ENCODE assay signal across 11 mouse cellular contexts in genomic region chr15:85658101-85658885, GRCm38 (mm10).
DNase-seq lines count a peak whose midpoint lies in the region; ATAC-seq and TF ChIP-seq lines count a peak whose summit lies in the region.
"Had no signal": no experiment of that assay in that cellular context is flagged by ENCODE, and none has a peak within 500 bp of the region (broad histone marks: within the 10 kb centered on the region; RNA-seq: fewer than 3 reads in every experiment).

No protein-coding gene starts in this region.

- TF ChIP-seq POLR2A in MEL (IDR thresholded peaks at IDR 0.05; ENCODE audit: control insufficient read depth in 1 of 2, insufficient read depth in 1 of 2, low read depth in 1 of 2, low read length in 2 of 2, poor library complexity in 1 of 2) = no peak

- intact Hi-C loops in left cerebral cortex, adult 2 months (cut with DNase I) = no loop called here

- H3K4me2 ChIP-seq in heart, embryonic 11.5 days = no peak overlapping the region
- H3K4me2 ChIP-seq: embryonic facial prominence, embryonic 15.5 days; limb, embryonic 15.5 days had no signal

- TF ChIP-seq RAD21 in MEL (IDR thresholded peaks at IDR 0.05; ENCODE audit: low read depth, low read length) = no peak

- H3K36me3 ChIP-seq in heart, embryonic 11.5 days (ENCODE audit: control insufficient read depth, insufficient read depth, low read length) = no peaks in the 10 kb centered on the region
- peaks cover 0 to 15% of the 10 kb centered on the region in 2 experiments; a peak in 2 of 4 replicates for H3K36me3 ChIP-seq in MEL (ENCODE audit: control insufficient read depth in 1 of 2, insufficient read depth in 2 of 2, low read length in 2 of 2)

- no peak for TF ChIP-seq CTCF in left cerebral cortex, adult 2 months (IDR thresholded peaks at IDR 0.05)
- TF ChIP-seq CTCF in MEL (IDR thresholded peaks at IDR 0.05 in 2 of 3, conservative IDR thresholded peaks at IDR 0.05 in 1 of 3; ENCODE audit: control insufficient read depth in 1 of 3, insufficient read depth in 1 of 3, low read depth in 2 of 3, low read length in 3 of 3, poor library complexity in 1 of 3, severe bottlenecking in 1 of 3) = no peak

- no peak; a peak in 1 of 4 replicates for TF ChIP-seq EP300 in MEL (IDR thresholded peaks at IDR 0.05; ENCODE audit: low read depth in 1 of 2, low read length in 2 of 2)

- no peaks in the 10 kb centered on the region for H3K9me3 ChIP-seq in heart, embryonic 11.5 days (replicated peaks; ENCODE audit: control insufficient read depth, low read length)
- no peaks in the 10 kb centered on the region for H3K9me3 ChIP-seq in MEL (replicated peaks; ENCODE audit: insufficient read depth, low read length)
- H3K9me3 ChIP-seq: embryonic facial prominence, embryonic 15.5 days; limb, embryonic 15.5 days had no signal

- peak; percentile 93 for DNase-seq in heart, adult 11 months
- DNase-seq in left cerebral cortex, adult 2 months (ENCODE audit: extremely low spot score in 1 of 2, low spot score in 2 of 2) = no peak
- DNase-seq in left cerebral cortex, adult 18-20 months (ENCODE audit: low spot score in 2 of 2) = no peak
- DNase-seq in MEL (ENCODE audit: low read depth, low spot score) = peak; percentile 65
- peak; percentile 62 for DNase-seq in cerebellum, adult 9-11 months
- no peak for DNase-seq in B cell, adult 2 months
- no peak for DNase-seq in lung, postnatal 25 days (ENCODE audit: low spot score)
- DNase-seq: right cerebral cortex, postnatal 4 days had no signal

- no peak overlapping the region for H3K27ac ChIP-seq in heart, embryonic 11.5 days (ENCODE audit: low read depth, low read length)
- peak overlapping the region; percentile 100 for H3K27ac ChIP-seq in left cerebral cortex, adult 2 months
- H3K27ac ChIP-seq in MEL (ENCODE audit: control insufficient read depth, low read depth, low read length) = peak overlapping the region; percentile 93
- H3K27ac ChIP-seq: limb, embryonic 15.5 days had no signal

- H3K27me3 ChIP-seq in heart, embryonic 11.5 days (ENCODE audit: control insufficient read depth, insufficient read depth, low read length) = peaks cover 45% of the 10 kb centered on the region
- no peaks in the 10 kb centered on the region for H3K27me3 ChIP-seq in MEL (ENCODE audit: control insufficient read depth in 1 of 2, insufficient read depth in 2 of 2, low read length in 2 of 2)

- 69% methylated on average over 14 of the region's 14 CpGs for WGBS in heart, embryonic 11.5 days (ENCODE audit: insufficient replicate concordance)

- H3K4me1 ChIP-seq in heart, embryonic 11.5 days (ENCODE audit: control insufficient read depth, insufficient read depth, low read length) = peaks cover 6% of the 10 kb centered on the region
- H3K4me1 ChIP-seq in MEL (ENCODE audit: control insufficient read depth in 1 of 2, insufficient read depth in 2 of 2, low read length in 2 of 2) = peaks cover 9 to 25% of the 10 kb centered on the region in 2 experiments

- peaks cover 33% of the 10 kb centered on the region for H3K79me2 ChIP-seq in MEL (ENCODE audit: control insufficient read depth, insufficient read depth, low read length, poor library complexity)

- ATAC-seq in heart, embryonic 11.5 days (replicated peaks; ENCODE audit: insufficient number of reproducible peaks, low FRiP score, low TSS enrichment) = no peak

- H3K9ac ChIP-seq in heart, embryonic 11.5 days (ENCODE audit: low read depth, low read length) = no peak overlapping the region
- peak overlapping the region; percentile 90 for H3K9ac ChIP-seq in MEL (ENCODE audit: control insufficient read depth, low read depth, low read length, poor library complexity, severe bottlenecking)
- H3K9ac ChIP-seq: embryonic facial prominence, embryonic 15.5 days; limb, embryonic 15.5 days had no signal

- H3K4me3 ChIP-seq in heart, embryonic 11.5 days (ENCODE audit: low read depth, low read length) = no peak overlapping the region
- H3K4me3 ChIP-seq in left cerebral cortex, adult 2 months = peak overlapping the region; percentile 36; the same call in 1 of the 2 replicates
- H3K4me3 ChIP-seq in MEL (ENCODE audit: control insufficient read depth in 1 of 2, insufficient read depth in 1 of 2, low read depth in 2 of 2, low read length in 2 of 2) = peak overlapping the region; percentile 85 to 86
- H3K4me3 ChIP-seq: embryonic facial prominence, embryonic 15.5 days; limb, embryonic 15.5 days had no signal

TF ChIP-seq in MEL, 35 proteins besides CTCF, POLR2A, EP300 and RAD21:
- TF ChIP-seq GATA1 (IDR thresholded peaks at IDR 0.05; ENCODE audit: low read depth, low read length) = no peak
- no peak for TF ChIP-seq POLR2AphosphoS2 (IDR thresholded peaks at IDR 0.05; ENCODE audit: low read length)
- TF ChIP-seq MYB (IDR thresholded peaks at IDR 0.05; ENCODE audit: low read depth, low read length) = no peak
- no peak for TF ChIP-seq NELFE (IDR thresholded peaks at IDR 0.05; ENCODE audit: low read depth, low read length)
- TF ChIP-seq MYC (IDR thresholded peaks at IDR 0.05; ENCODE audit: low read depth, low read length) = no peak
- no peak for TF ChIP-seq TBP (IDR thresholded peaks at IDR 0.05; ENCODE audit: low read depth, low read length)
- TF ChIP-seq ETS1 (IDR thresholded peaks at IDR 0.05; ENCODE audit: low read depth, low read length) = no peak
- TF ChIP-seq BHLHE40 (IDR thresholded peaks at IDR 0.05; ENCODE audit: borderline replicate concordance, low read depth, low read length) = peak; percentile 85; the same call in 1 of the 2 replicates

Comparison
In these comparisons a context has a peak if more than half of its experiments do, and no peak if none do; other contexts are left out.
1. DNase-seq: peak in heart, adult 11 months (single experiment), MEL (single experiment) and cerebellum, adult 9-11 months (single experiment); none in left cerebral cortex, adult 2 months (0 of 2), left cerebral cortex, adult 18-20 months (0 of 2), B cell, adult 2 months (0 of 2) and lung, postnatal 25 days (single experiment).